Mouse (Mus musculus) lung, postnatal 36 days (tissue): ENCODE data around the gene Pnkd.
"Not testable (repeated sequence)": the region's sequence is repeated elsewhere in the genome, so short reads cannot be mapped to it uniquely, and the experiment has no call there.

Experiments used
- DNase-seq: peaks from one replicate; pipeline ENCODE4 v3.0.0; 2022; ENCODE audit warnings: mixed read lengths

The Pnkd gene

DNA sequence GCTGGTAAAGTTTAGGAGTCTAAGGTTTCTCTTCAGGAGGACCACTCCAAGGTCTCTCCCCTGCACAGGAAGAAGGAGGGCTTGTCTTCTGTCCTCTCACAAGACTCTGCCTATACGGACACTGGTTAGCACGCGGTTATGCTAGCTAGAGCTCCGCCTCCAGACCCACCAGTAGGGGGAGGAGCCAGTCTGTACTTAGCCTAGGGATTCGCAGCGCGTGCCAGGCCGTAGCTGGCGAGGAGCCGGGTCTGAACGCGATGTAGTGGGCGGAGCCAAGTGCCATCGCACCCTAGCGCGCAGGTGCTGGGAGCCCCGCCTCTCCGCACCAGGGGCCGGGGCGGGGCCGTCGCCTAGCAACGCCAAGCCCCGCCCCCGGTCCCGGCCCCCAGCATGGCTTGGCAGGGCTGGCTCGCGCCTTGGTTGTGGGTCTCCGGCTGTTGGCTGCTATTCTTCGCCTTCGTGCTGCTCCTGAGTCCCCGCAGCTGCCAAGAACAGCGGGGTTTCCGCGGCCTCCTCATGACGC is 47.6 kb downstream of the Pnkd start:
- peak; percentile 97 for DNase-seq

DNA sequence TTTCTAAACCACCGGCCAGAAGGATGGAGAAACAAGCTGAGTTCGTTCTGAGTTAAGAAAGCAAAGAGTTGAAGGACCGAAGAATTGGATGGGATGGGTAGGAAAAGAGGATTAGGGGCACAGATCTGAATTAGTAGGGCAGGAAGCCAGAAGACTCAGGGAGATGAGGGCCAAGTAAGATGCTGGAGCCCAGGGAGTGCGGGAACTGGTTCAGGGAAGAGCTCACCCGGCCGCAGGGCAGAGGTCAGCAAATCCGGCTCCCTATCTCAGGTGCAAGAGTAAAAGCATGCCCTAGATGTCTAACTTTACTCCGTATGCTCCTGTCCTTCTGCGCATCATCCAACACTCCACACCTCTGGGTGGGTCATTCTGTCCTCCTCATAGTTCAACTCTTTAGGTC is 48.2 kb downstream of the Pnkd start:
- no peak for DNase-seq

DNA sequence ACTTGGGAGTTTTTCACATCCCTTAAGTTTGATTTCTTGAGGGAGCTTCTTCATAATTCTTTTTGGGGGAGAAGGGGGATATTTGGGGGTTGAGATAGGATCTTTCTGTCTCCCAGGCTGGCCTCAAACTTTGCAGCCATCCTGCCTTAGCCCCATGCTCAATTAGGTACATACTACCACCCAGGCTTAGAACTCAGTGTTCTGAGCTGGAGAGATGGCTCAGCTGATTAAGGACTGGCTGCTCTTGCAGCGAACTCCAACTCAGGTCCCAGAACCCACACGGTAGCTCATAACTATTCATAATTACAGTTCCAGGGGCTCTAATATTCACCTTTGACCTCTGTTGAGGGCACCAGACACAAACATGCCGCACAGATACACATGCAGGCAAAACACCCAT is 49.9 kb downstream of the Pnkd start:
- no peak for DNase-seq

DNA sequence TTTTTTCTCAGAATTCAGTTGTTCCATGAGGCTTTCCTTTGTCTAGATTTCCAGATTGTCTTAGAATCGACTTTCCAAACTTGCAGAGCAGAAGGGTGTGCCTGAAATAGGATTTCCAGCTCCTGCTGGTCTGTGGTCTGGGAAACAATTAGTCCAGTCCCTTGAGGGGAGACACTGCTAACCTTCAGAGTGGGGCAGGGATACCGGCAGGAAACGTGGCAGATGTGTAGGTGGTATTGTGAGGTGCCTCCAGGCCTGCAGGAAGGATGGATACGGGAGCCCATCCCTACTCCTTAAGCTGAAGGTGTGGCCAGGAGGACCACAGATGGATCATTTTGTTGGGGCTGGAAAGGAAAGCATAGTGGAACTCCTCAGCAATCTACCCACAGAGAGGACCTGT is 50.3 kb downstream of the Pnkd start:
- no peak for DNase-seq

DNA sequence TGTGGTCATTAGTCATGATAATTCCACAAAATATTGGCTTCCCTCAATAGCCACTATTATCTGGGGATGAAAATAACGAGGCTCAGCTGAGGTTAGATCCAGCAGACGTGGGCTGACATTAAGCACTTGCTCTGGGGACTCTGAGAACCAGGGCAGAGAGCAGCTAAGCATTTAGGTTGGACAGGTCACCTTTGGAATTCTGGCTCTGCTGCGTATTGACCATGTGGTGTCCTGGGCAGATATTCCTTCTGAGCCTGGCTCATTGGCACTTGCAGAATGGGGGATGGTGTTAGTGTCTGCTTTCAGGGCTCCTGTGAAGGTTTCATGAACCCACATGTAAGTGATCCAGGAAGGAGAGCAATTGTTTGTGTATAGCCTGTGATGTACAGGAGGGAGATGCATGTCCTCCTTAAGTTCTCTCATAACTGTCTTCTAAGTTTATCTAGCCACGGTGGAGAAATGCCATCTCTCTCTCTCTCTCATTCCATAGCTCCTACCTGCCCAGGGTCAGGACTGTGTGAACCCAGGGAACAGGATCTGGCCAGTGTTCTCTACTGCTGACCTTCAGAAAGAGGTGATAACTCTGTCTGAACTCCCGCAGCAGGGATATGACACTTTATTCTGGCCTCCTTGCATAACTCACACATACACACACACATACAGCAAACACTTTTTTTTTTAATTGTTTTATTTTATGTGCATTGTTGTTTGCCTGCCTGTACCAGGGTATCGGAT is 50.9 kb downstream of the Pnkd start:
- no peak for DNase-seq

DNA sequence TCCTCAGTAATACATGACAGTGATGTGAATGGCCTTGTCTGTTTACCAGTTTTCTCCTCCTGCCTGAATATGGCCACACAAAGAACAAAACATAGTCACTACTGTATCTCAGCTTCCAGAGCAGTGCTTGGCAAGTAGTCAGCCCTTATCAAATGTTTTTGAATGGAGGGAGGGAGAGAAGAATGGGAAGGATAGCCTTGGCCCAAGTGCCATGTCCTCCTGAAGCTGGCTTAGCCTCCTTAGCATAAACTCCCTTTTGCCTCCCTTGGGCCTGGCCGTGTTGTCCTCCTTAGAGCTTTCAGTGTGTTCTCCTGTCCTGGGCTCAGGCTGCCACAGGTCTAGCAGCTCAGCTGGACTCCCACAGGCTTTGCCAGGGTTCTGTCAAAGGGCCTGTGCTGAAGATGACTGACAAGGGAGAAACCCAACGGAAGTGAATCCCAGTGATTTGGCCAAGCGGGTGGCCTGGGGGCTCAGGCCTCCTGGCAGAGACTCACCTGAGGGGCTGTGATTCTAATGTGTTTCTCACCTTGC is 52.6 kb downstream of the Pnkd start:
- DNase-seq: no peak

DNA sequence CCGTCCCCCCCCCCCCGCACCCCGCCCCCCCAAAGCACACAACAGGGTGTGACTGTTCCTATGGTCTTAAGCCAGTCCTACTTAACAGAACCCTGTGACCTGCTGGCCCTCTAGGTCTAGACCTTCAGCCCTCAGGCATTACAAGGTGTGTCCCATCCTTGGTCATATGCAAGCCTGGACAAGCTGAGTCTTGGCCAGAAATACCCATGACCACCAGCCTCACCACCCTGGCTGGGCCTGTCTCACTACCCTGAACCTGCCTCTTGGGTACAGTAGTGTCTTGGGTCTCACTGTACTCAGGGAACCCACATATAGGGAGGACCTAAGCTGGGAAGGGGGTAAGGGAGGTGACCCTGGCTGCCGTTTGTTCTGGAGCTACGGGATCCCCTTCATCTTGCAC is 53.3 kb downstream of the Pnkd start:
- DNase-seq: no peak

DNA sequence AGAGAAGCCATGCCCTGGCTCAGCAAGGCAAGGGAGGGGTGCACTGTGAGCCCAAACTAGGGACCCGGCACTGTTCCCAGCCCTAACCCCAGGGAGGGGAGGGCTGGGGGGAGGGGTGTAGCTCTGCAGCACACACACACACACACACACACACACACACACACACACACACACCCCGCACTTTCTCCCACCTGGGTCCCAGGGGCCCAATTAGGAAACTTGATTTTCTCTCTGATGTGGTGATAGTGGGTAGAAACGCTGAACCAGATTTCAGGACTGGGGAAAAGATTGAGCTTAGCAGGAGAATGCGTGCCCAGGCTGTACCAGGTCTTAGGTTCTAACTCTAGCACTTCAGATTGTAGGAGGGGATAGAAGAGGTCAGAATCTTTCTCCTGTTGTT is 53.9 kb downstream of the Pnkd start:
- DNase-seq: no peak

DNA sequence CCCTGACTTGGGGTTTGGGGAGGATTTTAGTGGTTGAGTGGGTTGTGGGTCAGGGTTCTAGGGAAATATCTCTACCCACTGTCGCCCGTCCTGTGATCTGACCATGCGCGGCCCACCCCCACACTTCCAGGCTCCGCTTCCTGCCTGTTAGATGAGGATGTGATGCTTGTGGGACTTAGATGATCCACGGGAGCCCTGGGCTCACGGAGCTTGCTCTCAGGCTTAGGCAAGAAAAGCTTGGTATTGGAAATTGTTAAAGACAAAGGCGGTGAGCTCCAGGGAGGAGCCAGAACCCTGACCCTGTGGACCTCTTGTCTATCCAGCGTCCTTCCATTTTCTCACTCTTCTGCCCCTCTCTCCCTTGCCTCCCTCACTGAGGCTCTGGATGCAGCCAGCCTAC is 55.2 kb downstream of the Pnkd start:
- no peak for DNase-seq

DNA sequence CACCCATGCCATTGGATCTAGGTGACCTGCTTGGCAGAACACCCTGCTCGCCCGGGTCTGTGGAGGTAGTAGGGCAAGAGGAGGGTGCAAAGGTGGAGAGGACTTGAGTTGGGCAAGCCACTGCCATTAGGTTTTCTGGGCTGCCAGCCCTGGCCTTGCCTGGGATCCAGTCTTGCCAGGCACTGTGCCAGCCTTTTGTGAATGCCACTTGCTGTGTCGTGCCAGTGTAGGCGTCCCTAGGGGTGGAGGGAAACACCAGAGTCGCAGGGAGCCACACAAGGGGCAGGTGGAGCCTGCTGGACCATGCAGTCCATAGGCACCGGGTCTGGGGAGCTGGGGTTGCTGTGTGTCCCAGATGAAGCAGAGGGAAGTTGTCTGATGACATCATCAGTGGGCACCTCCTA is 55.6 kb downstream of the Pnkd start:
- peak; percentile 52 for DNase-seq

DNA sequence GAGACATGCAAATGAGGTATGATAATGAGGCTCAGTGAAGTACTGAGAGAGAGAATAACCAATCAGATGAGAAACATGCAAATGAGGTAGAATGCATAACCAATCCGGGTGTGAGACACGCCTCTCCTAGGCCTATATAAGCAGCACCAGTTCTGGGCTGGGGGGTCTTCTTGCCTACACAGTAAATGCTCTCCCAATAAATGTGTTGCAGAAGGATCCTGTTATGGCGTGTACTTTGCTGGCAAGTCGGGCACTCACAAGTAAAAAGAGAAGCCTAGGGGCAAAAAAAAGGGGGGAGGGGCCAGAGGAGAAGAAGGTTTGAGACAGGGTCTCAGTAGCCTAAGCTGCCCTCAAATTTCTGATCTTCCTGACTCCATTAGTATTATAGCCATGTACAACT is 56.3 kb downstream of the Pnkd start:
- not testable (repeated sequence) for DNase-seq

DNA sequence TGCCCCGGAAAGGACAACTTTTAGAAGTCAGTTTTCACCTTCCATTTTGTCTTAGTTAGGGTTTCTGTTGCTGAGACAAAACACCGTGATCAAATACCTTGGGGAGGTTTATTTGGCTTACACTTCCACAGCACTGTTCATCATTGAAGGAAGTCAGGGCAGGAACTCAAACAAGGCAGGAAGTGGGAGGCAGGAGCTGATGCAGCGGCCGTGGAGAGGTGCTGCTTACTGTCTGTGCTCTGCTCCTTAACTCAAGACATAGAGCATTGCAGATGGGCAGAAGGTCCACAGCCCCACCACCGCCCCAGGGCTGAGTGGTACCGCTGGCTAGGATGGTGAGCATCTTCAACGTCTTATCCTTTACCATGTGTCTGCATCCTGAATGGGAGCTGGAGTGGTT is 57.2 kb downstream of the Pnkd start:
- no peak for DNase-seq

DNA sequence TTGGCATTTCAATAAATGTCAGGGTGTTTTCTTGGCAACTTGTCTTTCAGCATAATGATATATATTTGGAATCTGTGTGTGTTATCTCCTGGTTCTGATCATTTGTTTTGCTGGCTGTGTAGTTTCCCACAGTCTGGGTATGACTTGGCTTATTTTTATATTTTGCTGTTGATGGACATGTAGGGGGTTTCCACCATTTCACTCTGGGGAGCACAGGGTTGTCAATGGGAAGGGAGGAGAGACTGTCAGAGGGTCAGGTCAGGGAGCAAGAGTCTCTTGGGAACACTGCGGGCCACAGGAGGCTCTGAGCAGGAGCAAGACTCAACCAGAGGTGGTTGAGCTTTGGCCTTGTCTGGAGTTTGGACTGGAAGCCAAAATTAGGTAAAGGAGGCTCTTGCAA is 57.6 kb downstream of the Pnkd start:
- no peak for DNase-seq

DNA sequence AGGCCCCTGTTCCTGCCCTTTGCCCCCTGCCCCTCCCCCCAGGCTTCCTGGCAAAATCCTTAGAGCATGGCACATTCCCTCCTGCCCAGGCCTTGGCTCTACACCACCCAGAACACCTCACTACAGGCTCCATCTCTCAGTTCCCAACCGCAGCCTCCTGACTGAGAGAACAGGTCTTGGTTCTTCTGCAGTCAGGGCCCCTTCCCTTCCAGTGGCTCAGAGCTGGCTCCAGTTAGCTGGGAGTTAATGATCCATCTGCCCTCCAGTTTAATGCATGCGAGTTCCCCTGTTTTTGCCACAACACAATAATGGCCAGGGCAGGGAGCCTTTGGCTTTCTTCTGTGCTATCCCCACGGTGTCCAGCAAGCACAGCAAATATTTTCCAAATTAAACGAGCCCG is 58.4 kb downstream of the Pnkd start:
- DNase-seq: no peak

DNA sequence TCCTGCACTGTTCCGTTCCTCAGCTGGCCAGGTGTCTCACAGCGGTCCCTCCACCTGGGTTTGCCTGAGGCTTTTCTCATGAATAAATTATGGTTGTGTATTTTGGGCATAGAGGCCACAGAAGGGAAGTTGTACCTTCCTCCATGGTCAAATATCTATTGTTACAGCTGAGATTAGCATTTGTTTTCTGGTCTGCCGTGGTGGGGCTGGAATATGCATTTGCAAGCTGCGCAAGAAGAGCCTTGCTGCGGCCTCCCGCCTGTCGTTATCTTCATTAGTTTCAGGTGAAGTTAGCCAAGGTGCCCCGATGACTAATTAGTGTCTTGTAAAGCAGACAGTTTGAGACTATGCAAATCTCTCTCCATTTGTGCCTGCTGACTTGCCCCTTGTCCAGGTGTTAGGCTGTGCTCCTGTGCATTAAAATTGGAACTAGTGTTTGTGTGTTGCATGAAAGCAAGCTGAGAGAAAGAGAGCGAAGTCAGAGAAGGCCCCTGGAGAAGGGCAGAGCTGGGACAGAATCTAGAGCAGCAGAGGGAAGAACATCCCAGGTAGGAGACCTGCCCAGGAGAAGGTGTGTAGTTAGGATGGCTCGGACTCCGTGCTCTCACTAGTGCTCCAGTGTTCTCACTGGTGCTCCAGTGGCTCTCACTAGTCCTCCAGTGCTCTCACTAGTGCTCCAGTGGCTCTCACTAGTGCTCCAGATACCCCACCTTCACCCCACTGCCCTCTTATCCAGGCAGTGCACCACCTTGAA is 59.6 kb downstream of the Pnkd start:
- no peak for DNase-seq

DNA sequence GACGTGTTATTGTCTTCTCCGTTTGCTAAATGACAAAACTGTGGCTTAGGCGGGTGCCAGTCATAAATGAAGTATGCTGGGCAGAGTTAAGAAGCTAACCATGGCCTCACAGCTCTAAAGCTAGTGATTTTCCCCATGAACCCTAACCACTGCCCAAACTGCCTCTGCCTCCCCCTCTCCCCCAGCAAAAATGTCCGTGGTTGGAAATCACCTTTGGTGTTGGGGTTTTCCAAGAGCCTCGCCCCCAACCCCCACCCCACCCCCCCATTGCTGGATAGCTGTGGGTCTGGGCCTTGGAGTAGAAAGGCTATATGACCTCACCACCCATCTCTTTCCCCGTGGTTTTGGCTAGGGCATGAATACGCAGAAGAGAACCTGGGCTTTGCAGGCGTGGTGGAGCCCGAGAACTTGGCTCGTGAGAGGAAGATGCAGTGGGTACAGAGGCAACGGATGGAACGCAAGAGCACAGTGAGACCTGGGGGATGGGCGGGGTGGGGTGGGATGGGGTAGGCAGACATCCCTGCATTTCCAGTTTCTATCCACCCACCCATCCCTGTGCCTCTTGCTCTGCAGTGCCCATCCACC is 66.5 kb downstream of the Pnkd start:
- DNase-seq: no peak

DNA sequence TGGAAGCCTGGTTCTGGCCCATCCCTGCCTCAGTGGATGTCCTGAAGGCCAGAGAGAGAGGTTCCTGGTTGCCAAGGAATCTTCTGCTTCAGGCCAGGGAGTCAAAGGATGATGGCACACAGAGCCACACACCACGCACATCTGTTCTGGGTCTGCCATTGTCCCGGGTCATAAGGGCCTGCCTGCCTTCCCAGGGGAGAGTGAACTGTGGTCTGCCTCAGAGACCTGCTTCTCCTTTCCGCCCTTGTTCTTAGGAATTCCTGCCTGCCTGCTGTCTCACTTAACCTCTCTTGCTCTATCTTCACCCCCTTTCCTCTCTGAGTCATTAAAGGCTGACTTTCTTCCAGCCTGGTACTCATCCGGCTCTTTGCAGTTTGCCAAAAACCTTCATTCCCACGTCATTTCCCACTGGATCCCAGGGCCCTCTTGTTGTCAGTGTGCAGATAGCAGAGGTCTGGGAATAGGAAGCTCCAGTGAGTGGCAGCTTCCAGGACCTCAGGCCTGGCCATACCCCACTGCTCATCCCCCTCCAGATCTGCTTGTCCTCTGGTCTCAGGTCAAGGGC is 67.9 kb downstream of the Pnkd start:
- no peak for DNase-seq

DNA sequence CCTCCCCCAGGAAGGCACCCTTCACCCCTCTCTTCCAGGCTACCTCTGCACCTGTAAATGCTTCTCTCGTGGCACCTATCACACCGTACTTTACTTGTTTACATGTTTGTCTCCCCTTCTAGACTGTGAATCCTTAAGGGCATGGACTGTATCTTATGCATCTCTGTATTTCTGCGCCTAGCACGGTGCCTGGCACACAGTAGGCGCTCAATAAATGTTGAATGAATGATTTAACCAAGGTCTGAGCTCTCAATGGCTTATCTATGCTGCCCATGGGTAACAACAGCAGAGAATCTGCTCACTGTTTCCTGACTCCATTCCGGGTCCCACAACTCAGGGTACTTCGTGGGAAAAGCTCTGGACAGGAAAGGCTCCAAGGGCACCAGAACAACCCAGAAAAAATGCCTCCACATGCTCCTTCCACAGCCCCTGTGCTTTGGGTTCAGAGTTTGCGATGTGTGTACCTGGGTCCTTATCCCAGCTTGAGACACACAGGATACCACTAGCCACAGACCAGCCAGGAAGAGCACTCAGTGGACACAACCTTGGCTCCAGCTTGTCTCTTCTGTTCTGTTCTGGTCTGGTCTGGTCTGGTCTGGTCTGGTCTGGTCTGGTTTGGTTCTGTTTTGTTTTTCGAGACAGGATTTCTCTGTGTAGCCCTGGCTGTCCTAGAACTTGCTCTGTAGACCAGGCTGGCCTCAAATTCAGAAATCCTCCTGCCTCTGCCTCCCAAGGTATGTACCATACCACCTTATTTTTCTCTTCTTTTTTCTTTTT is 68.9 kb downstream of the Pnkd start:
- no peak for DNase-seq

DNA sequence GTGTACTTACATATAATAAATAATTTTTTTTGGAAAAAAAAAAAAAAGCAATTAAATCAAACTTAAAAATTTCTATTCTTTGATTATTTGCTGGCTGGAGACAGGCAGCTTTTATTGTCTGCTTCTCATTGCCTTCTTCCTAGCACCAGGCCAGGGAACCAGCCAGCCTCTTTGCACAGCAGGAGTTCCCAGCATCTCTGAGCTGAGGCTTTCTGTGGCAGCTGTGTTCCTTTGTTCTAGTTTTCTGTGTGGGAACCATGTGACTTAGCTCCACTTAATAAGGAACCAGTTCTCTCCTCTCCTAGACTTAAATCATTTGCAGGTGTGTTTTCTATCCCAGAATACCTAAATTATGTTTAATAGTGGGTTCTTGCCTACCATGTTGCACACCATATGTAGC is 72.8 kb downstream of the Pnkd start:
- DNase-seq: no peak

DNA sequence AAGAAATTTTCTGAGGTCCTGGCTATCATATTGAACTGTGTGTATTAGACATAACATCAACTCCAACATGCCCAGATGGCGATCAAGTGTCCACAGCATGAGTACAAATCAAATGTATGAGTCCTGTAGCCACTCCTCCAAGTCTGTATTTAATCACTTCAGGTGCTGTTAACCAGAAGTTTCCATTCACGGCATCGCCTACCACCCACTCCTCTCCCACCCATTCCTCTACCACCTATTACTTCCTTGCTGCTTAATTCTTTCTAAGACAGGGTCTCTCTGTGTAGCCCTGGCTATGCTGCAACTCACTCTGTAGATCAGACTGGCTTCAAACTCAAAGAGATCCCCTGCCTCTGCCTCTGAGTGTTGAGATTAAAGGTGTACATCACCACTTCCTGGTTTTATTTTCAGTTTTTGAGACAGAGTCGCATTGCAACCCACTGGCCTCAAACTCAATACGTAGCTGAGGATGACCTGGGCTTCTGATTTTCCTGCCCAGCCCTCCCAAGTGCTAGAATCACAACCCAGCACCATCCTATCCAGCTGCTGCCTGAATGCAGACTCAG is 75.3 kb downstream of the Pnkd start:
- no peak for DNase-seq

DNA sequence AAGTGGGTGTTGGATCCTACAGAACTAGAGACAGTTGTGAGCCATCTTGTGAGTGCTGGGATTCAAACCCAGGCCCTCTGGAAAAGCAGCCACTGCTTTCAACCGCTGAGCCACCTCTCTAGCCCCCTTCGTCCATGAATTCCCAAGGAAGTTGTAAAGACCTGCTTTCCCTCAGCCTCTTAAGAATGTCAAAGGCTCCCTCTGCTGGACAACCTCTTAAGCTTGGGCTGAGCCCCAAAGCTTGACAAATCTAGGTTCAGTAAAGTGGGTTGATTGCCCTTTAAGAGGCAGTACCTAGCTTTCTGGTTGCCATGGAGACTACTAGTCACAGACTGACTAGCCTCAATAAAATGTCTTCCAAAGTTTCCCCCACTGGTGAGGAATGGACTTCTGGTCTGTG is 77.1 kb downstream of the Pnkd start, which contains the start of gene Catip:
Catip (plus strand) TSS at position 297 of the 400 bp plus-strand sequence.
- DNase-seq: peak; percentile 93
